Mouse (Mus musculus): ENCODE results near the gene Eif3k. TPM values are rescaled to one million over a fixed set of nuclear protein-coding genes. Genes with fewer than 3 reads are reported as not detected.
A peak's percentile ranks its signal among the peaks of the same experiment; 100 is the strongest.
"Not testable (repeated sequence)": the region's sequence is repeated elsewhere in the genome, so short reads cannot be mapped to it uniquely, and the experiment has no call there.

The Eif3k gene
- polyA plus RNA-seq, 1 experiment from 2014 or later, result 356 TPM

GRCm38 (mm10) chr7:28983141-28983564 lies 1.5 kb upstream of the Eif3k start:
- H3K4me2 ChIP-seq, result peak overlapping the region; percentile 83; the same call in 1 of the 2 replicates
- H3K27me3 ChIP-seq, result no peaks in the 10 kb centered on the region
- H3K36me3 ChIP-seq (ENCODE audit: poor library complexity, severe bottlenecking), result peaks cover 14% of the 10 kb centered on the region
- no peak overlapping the region for H3K27ac ChIP-seq
- WGBS, result 74% methylated on average over 10 of the region's 11 CpGs
- H3K4me3 ChIP-seq, result no peak overlapping the region
- H3K9me3 ChIP-seq (replicated peaks), result no peaks in the 10 kb centered on the region
- no peak for ATAC-seq
- peaks cover 22% of the 10 kb centered on the region for H3K4me1 ChIP-seq
- H3K9ac ChIP-seq, result no peak overlapping the region

GRCm38 (mm10) chr7:28982274-28983013 lies 780 bp upstream of the Eif3k start:
- ATAC-seq, result peak; percentile 64
- 17% methylated on average over 19 of the region's 19 CpGs for WGBS
- Histone ChIP-seq H3K9me3 (replicated peaks) (no peaks in the 10 kb centered on the region), H3K27me3 (no peaks in the 10 kb centered on the region), H3K4me3 (peak overlapping the region; percentile 78), H3K36me3 (ENCODE audit: poor library complexity, severe bottlenecking) (peaks cover 21% of the 10 kb centered on the region), H3K9ac (peak overlapping the region; percentile 66), H3K4me2 (peak overlapping the region; percentile 83), H3K4me1 (peaks cover 22% of the 10 kb centered on the region), H3K27ac (peak overlapping the region; percentile 51)

DNA sequence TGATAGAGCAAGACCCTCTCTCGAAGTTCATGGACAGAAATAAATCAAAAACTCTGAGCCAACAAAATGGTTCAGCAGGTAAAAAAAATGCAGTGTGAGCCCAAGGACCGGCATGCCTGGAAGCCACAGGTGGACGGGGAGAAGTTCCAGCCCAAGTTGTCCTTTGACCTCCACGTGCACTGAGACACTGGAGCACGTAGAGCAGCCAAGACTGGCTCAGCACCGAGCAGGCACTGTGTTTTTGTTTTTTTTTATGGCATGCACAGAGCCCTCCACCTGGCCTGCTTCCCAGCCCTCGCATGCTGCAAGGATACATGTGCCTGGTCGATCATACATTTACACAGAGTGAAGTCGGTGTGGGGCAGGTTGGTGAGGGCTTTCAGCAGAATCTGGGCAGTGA lies 4.1 kb downstream of the Eif3k start:
- ATAC-seq, result no peak
- Histone ChIP-seq H3K4me3 (no peak overlapping the region), H3K4me1 (peaks cover 17% of the 10 kb centered on the region), H3K9me3 (replicated peaks) (no peaks in the 10 kb centered on the region), H3K27ac (no peak overlapping the region), H3K9ac (no peak overlapping the region), H3K27me3 (no peaks in the 10 kb centered on the region), H3K4me2 (no peak overlapping the region), H3K36me3 (ENCODE audit: poor library complexity, severe bottlenecking) (peaks cover 62% of the 10 kb centered on the region)
- 94% methylated on average over 9 of the region's 9 CpGs for WGBS

DNA sequence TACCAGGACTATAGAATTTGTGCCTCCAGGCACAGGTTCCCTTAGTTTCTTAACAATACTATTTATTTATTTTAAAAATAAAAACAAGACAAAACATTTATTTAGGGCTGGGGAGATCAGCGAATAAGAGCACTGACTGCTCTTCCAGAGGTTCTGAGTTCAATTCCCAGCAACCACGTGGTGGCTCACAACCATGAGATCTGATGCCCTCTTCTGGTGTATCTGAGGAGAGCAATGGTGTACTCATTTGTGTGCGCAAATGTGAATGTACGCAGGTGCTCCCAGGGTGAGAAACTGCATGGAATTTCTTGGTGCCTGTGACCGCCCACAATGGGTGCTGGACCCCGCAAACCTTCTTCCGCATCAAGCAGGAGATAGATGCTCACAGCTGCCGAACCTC lies 8.6 kb downstream of the Eif3k start:
- WGBS, result 81% methylated on average over 8 of the region's 8 CpGs
- no peaks in the 10 kb centered on the region for H3K27me3 ChIP-seq
- H3K36me3 ChIP-seq (ENCODE audit: poor library complexity, severe bottlenecking), result peaks cover 82% of the 10 kb centered on the region
- H3K4me1 ChIP-seq, result no peaks in the 10 kb centered on the region
- no peak overlapping the region for H3K27ac ChIP-seq
- no peaks in the 10 kb centered on the region for H3K9me3 ChIP-seq (replicated peaks)
- no peak overlapping the region for H3K4me2 ChIP-seq
- no peak for ATAC-seq
- H3K4me3 ChIP-seq, result no peak overlapping the region
- H3K9ac ChIP-seq, result no peak overlapping the region

- 67% methylated on average over 8 of the region's 8 CpGs for WGBS
- Histone ChIP-seq H3K9ac (no peak overlapping the region), H3K9me3 (replicated peaks) (no peaks in the 10 kb centered on the region), H3K4me3 (no peak overlapping the region), H3K4me1 (no peaks in the 10 kb centered on the region), H3K36me3 (ENCODE audit: poor library complexity, severe bottlenecking) (peaks cover 78% of the 10 kb centered on the region), H3K4me2 (no peak overlapping the region), H3K27me3 (no peaks in the 10 kb centered on the region), H3K27ac (no peak overlapping the region)
- peak; percentile 50; the same call in 1 of the 2 replicates for ATAC-seq
These were observed 9.1 kb downstream of the Eif3k start for GRCm38 (mm10) chr7:28972542-28972985.

- no peak overlapping the region for H3K27ac ChIP-seq
- no peaks in the 10 kb centered on the region for H3K4me1 ChIP-seq
- no peak overlapping the region for H3K9ac ChIP-seq
- 88% methylated on average over 6 of the region's 6 CpGs for WGBS
- no peaks in the 10 kb centered on the region for H3K27me3 ChIP-seq
- H3K9me3 ChIP-seq (replicated peaks), result no peaks in the 10 kb centered on the region
- no peak overlapping the region for H3K4me2 ChIP-seq
- no peak overlapping the region for H3K4me3 ChIP-seq
- H3K36me3 ChIP-seq (ENCODE audit: poor library complexity, severe bottlenecking), result peaks cover 70% of the 10 kb centered on the region
- ATAC-seq, result no peak
These were observed 9.8 kb downstream of the Eif3k start for GRCm38 (mm10) chr7:28971770-28972269.

DNA sequence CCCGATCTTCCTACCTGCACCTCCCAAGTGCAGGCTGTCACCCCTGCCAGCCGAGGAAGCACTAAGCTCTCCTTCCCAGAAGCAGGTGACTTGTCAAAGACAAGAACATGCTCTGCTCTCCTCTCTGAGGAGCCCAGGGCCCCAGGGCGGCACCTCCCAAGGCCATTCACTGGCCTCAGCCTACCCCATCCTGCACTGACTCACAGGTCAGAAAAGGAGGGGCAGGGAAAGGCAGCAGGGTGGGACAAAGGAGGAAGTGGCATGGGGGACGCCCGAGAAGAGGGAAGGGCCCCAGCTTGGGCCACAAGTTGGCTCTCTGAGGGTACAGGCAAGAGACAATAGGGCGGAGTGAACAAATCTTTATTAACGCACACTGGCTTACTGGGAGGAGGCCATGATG lies 10.6 kb downstream of the Eif3k start:
- Histone ChIP-seq H3K27me3 (no peaks in the 10 kb centered on the region), H3K27ac (no peak overlapping the region), H3K9me3 (replicated peaks) (no peaks in the 10 kb centered on the region), H3K36me3 (ENCODE audit: poor library complexity, severe bottlenecking) (peaks cover 62% of the 10 kb centered on the region), H3K4me3 (no peak overlapping the region), H3K4me2 (no peak overlapping the region), H3K4me1 (no peaks in the 10 kb centered on the region), H3K9ac (no peak overlapping the region)
- no peak for ATAC-seq
- WGBS, result 85% methylated on average over 7 of the region's 7 CpGs

GRCm38 (mm10) chr7:28969672-28970394 lies 11.8 kb downstream of the Eif3k start:
- H3K9ac ChIP-seq, result no peak overlapping the region
- WGBS, result 82% methylated on average over 12 of the region's 12 CpGs
- H3K27ac ChIP-seq, result no peak overlapping the region
- H3K27me3 ChIP-seq, result no peaks in the 10 kb centered on the region
- H3K36me3 ChIP-seq (ENCODE audit: poor library complexity, severe bottlenecking), result peaks cover 55% of the 10 kb centered on the region
- H3K4me2 ChIP-seq, result no peak overlapping the region
- no peak for ATAC-seq
- no peak overlapping the region for H3K4me3 ChIP-seq
- H3K4me1 ChIP-seq, result no peaks in the 10 kb centered on the region
- H3K9me3 ChIP-seq (replicated peaks), result no peaks in the 10 kb centered on the region

DNA sequence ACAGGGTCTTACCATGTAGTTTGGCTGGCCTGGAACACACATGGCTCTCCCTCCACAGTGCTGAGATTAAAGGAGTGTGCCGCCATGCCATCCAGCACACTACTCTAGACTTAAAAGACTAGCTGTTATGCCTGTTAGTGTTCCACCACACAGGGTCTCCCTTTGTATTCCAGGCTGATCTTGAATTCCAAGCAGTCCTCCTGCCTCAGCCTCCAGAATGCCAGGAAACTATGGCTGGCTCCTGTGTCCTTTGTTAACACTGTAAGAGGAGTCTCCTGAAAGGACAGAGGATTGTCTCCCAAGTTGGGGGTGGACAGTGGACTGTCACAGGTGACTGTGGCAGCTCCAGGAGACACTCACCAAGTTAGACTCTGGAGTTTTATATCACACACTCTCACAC lies 12.4 kb downstream of the Eif3k start:
- WGBS, result 100% methylated on average over 1 of the region's 1 CpGs

DNA sequence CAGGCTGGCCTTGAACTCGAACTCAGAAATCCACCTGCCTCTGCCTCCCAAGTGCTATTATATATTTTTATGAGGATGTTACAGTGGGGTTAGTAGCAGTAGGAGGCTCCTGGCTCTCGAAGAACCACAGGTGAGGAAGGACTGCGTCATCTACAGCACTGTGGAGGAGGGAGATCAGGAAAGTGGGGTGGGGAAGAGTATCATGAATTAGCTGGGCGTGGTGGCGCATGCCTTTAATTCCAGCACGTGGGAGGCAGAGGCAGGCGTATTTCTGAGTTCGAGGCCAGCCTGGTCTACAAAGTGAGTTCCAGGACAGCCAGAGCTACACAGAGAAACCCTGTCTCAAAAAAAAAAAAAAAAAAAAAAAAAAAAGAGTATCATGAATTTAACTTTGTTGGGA lies 13.5 kb downstream of the Eif3k start:
- not testable (repeated sequence) for ATAC-seq; H3K4me1 ChIP-seq; H3K27ac ChIP-seq; H3K9ac ChIP-seq; H3K27me3 ChIP-seq; H3K9me3 ChIP-seq (replicated peaks); H3K4me3 ChIP-seq; H3K4me2 ChIP-seq
- 96% methylated on average over 8 of the region's 8 CpGs for WGBS
- H3K36me3 ChIP-seq (ENCODE audit: poor library complexity, severe bottlenecking), result peaks cover 38% of the 10 kb centered on the region

More for the DNA sequence above, 12.4 kb downstream of the Eif3k start:
- Histone ChIP-seq H3K9ac (no peak overlapping the region), H3K9me3 (replicated peaks) (no peaks in the 10 kb centered on the region), H3K27ac (no peak overlapping the region), H3K4me1 (no peaks in the 10 kb centered on the region), H3K27me3 (no peaks in the 10 kb centered on the region), H3K36me3 (ENCODE audit: poor library complexity, severe bottlenecking) (peaks cover 49% of the 10 kb centered on the region), H3K4me2 (no peak overlapping the region), H3K4me3 (no peak overlapping the region)
- no peak for ATAC-seq

GRCm38 (mm10) chr7:28966751-28967505 lies 14.7 kb downstream of the Eif3k start:
- Histone ChIP-seq H3K4me1 (no peaks in the 10 kb centered on the region), H3K9ac (no peak overlapping the region), H3K4me2 (no peak overlapping the region), H3K9me3 (replicated peaks) (no peaks in the 10 kb centered on the region), H3K27me3 (no peaks in the 10 kb centered on the region), H3K27ac (no peak overlapping the region), H3K36me3 (ENCODE audit: poor library complexity, severe bottlenecking) (peaks cover 29% of the 10 kb centered on the region), H3K4me3 (no peak overlapping the region)
- ATAC-seq, result no peak
- WGBS, result 59% methylated on average over 4 of the region's 4 CpGs

DNA sequence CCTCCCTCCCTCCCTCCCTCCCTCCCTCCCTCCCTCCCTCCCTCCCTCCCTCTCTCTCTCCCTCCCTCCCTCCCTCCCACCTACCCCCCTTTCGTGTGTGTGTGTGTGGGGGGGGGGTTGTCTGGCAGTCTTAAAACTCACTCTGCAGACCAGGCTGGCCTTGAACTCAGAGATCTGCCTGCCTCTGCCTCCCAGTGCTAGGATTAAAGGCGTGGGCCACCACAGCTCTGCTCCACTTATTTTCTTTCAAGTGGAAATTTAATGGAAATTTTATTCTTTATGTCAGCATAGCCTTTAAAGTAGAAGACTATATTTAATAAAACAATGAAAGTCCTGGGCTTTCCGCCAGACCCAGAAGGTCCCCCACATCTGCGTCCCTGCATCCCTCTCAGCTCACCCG lies 15.5 kb downstream of the Eif3k start:
- H3K36me3 ChIP-seq (ENCODE audit: poor library complexity, severe bottlenecking), result peaks cover 22% of the 10 kb centered on the region
- no peak for ATAC-seq
- H3K27me3 ChIP-seq, result no peaks in the 10 kb centered on the region
- H3K4me2 ChIP-seq, result no peak overlapping the region
- H3K4me1 ChIP-seq, result peaks cover 4% of the 10 kb centered on the region
- no peak overlapping the region for H3K9ac ChIP-seq
- no peak overlapping the region for H3K27ac ChIP-seq
- no peak overlapping the region for H3K4me3 ChIP-seq
- H3K9me3 ChIP-seq (replicated peaks), result no peaks in the 10 kb centered on the region
- 81% methylated on average over 4 of the region's 5 CpGs for WGBS
